Mouse (Mus musculus) midbrain, embryonic 16.5 days (tissue): ENCODE measurements around the gene Rpap3. TPM values are rescaled to one million over a fixed set of nuclear protein-coding genes. Genes with fewer than 3 reads are reported as not detected.
A peak's percentile ranks its signal among the peaks of the same experiment; 100 is the strongest.

Experiments used
- ATAC-seq: fragments of 200-750 bp; cut with Nextera tagmentation; 2 replicates; pipeline ENCODE4 v1.8.0; 2017; ENCODE audit warnings: moderate TSS enrichment
- H3K27ac ChIP-seq: fragments of 300-500 bp; sonication (generic); 2 replicates; pipeline ENCODE4 v1.5.1; 2014; ENCODE audit warnings: mild to moderate bottlenecking, low read length, mixed read lengths
- H3K27me3 ChIP-seq: fragments of 300-500 bp; sonication (generic); 2 replicates; pipeline ENCODE4 v1.6.1; 2014; ENCODE audit warnings: low read depth, low read length, mixed read lengths; ENCODE audit not compliant: control insufficient read depth, insufficient read depth
- H3K36me3 ChIP-seq: fragments of 300-500 bp; sonication (generic); 2 replicates; pipeline ENCODE4 v1.6.1; 2014; ENCODE audit warnings: mild to moderate bottlenecking, low read length, moderate library complexity, mixed read lengths; ENCODE audit not compliant: control insufficient read depth, insufficient read depth
- H3K4me1 ChIP-seq: fragments of 300-500 bp; sonication (generic); 2 replicates; pipeline ENCODE4 v1.6.1; 2014; ENCODE audit warnings: mild to moderate bottlenecking, low read length, mixed read lengths; ENCODE audit not compliant: control insufficient read depth, insufficient read depth
- H3K4me2 ChIP-seq: fragments of 300-500 bp; sonication (generic); 2 replicates; pipeline ENCODE4 v1.6.1; 2014; ENCODE audit warnings: mild to moderate bottlenecking, low read length, mixed read lengths
- H3K4me3 ChIP-seq: fragments of 300-500 bp; sonication (generic); 2 replicates; pipeline ENCODE4 v1.5.1; 2014; ENCODE audit warnings: low read depth, mild to moderate bottlenecking, low read length, moderate library complexity, mixed read lengths
- H3K9ac ChIP-seq: fragments of 300-500 bp; sonication (generic); 2 replicates; pipeline ENCODE4 v1.6.1; 2014; ENCODE audit warnings: low read depth, low read length, mixed read lengths
- H3K9me3 ChIP-seq: fragments of 300-500 bp; sonication (generic); replicated peaks from 2 replicates; pipeline ENCODE4 v1.6.1; 2014; ENCODE audit warnings: mild to moderate bottlenecking, low read length, mixed read lengths; ENCODE audit not compliant: control insufficient read depth, poor library complexity, severe bottlenecking
- WGBS: fragments of 180-500 bp; shearing (Covaris S2); extraction: QIAGEN DNeasy Blood & Tissue Kit; methylation state at CpG from one replicate; pipeline ENCODE4 v1.1.7; 2014; 5-methylcytosine and 5-hydroxymethylcytosine counted together
- polyA plus RNA-seq: library from polyadenylated mRNA; unstranded; fragments of >200 nt; fragmentation: Nextera tagmentation; extraction: Ambion mirVana; gene quantifications from 2 replicates; pipeline ENCODE4 v1.2.1, GENCODE M21; 2015

The Rpap3 gene
- polyA plus RNA-seq, 1 experiment from 2014 or later: 41.9 TPM

- ATAC-seq: no peak
- H3K36me3 ChIP-seq: no peaks in the 10 kb centered on the region
- no peak overlapping the region for H3K4me2 ChIP-seq
- no peaks in the 10 kb centered on the region for H3K4me1 ChIP-seq
- H3K9me3 ChIP-seq: no peaks in the 10 kb centered on the region
- H3K27ac ChIP-seq: no peak overlapping the region
- no peak overlapping the region for H3K9ac ChIP-seq
- no peak overlapping the region for H3K4me3 ChIP-seq
- H3K27me3 ChIP-seq: no peaks in the 10 kb centered on the region; the same call in 1 of the 2 replicates
- WGBS: 89% methylated on average over 12 of the region's 12 CpGs
Measured at GRCm38 (mm10) chr15:97719494-97719893, 13.9 kb upstream of the Rpap3 start.

GRCm38 (mm10) chr15:97718535-97719155 is 13.0 kb upstream of the Rpap3 start:
- 88% methylated on average over 8 of the region's 8 CpGs for WGBS
- no peaks in the 10 kb centered on the region for H3K9me3 ChIP-seq
- H3K4me3 ChIP-seq: no peak overlapping the region
- no peak overlapping the region for H3K9ac ChIP-seq
- no peak overlapping the region for H3K27ac ChIP-seq
- no peak overlapping the region for H3K4me2 ChIP-seq
- H3K36me3 ChIP-seq: no peaks in the 10 kb centered on the region
- no peaks in the 10 kb centered on the region; the same call in 1 of the 2 replicates for H3K27me3 ChIP-seq
- no peaks in the 10 kb centered on the region for H3K4me1 ChIP-seq
- ATAC-seq: no peak

GRCm38 (mm10) chr15:97717861-97718534 is 12.4 kb upstream of the Rpap3 start:
- 33% methylated on average over 12 of the region's 12 CpGs for WGBS
- H3K4me2 ChIP-seq: no peak overlapping the region
- no peak overlapping the region for H3K27ac ChIP-seq
- H3K4me1 ChIP-seq: no peaks in the 10 kb centered on the region
- no peaks in the 10 kb centered on the region for H3K9me3 ChIP-seq
- H3K36me3 ChIP-seq: no peaks in the 10 kb centered on the region
- no peaks in the 10 kb centered on the region; the same call in 1 of the 2 replicates for H3K27me3 ChIP-seq
- peak; percentile 62; the same call in 1 of the 2 replicates for ATAC-seq
- H3K4me3 ChIP-seq: no peak overlapping the region
- no peak overlapping the region for H3K9ac ChIP-seq

- Histone ChIP-seq H3K9me3 (no peaks in the 10 kb centered on the region), H3K9ac (no peak overlapping the region), H3K36me3 (no peaks in the 10 kb centered on the region), H3K27ac (no peak overlapping the region), H3K27me3 (no peaks in the 10 kb centered on the region; the same call in 1 of the 2 replicates), H3K4me1 (no peaks in the 10 kb centered on the region), H3K4me2 (no peak overlapping the region), H3K4me3 (no peak overlapping the region)
- WGBS: 93% methylated on average over 11 of the region's 11 CpGs
- ATAC-seq: no peak
Measured at GRCm38 (mm10) chr15:97716782-97717181, 11.2 kb upstream of the Rpap3 start.

GRCm38 (mm10) chr15:97715734-97716133 is 10.1 kb upstream of the Rpap3 start:
- Histone ChIP-seq H3K9me3 (no peaks in the 10 kb centered on the region), H3K36me3 (no peaks in the 10 kb centered on the region), H3K4me3 (no peak overlapping the region), H3K4me2 (no peak overlapping the region), H3K9ac (no peak overlapping the region), H3K27me3 (no peaks in the 10 kb centered on the region; the same call in 1 of the 2 replicates), H3K4me1 (no peaks in the 10 kb centered on the region), H3K27ac (no peak overlapping the region)
- ATAC-seq: no peak
- 87% methylated on average over 1 of the region's 1 CpGs for WGBS

- 94% methylated on average over 8 of the region's 8 CpGs for WGBS
- H3K4me1 ChIP-seq: no peaks in the 10 kb centered on the region
- H3K27ac ChIP-seq: no peak overlapping the region
- H3K27me3 ChIP-seq: no peaks in the 10 kb centered on the region; the same call in 1 of the 2 replicates
- no peak for ATAC-seq
- no peak overlapping the region for H3K9ac ChIP-seq
- H3K4me2 ChIP-seq: no peak overlapping the region
- H3K4me3 ChIP-seq: no peak overlapping the region
- no peaks in the 10 kb centered on the region for H3K9me3 ChIP-seq
- H3K36me3 ChIP-seq: no peaks in the 10 kb centered on the region
Measured at GRCm38 (mm10) chr15:97715083-97715482, 9.5 kb upstream of the Rpap3 start.

- Histone ChIP-seq H3K9ac (no peak overlapping the region), H3K4me2 (no peak overlapping the region)
- WGBS: 71% methylated on average over 6 of the region's 6 CpGs
Measured at GRCm38 (mm10) chr15:97712546-97712945, 6.9 kb upstream of the Rpap3 start.

GRCm38 (mm10) chr15:97710906-97711305 is 5.3 kb upstream of the Rpap3 start:
- ATAC-seq: no peak
- Histone ChIP-seq H3K36me3 (no peaks in the 10 kb centered on the region), H3K4me3 (no peak overlapping the region), H3K9me3 (no peaks in the 10 kb centered on the region), H3K4me1 (peaks cover 5% of the 10 kb centered on the region), H3K4me2 (no peak overlapping the region), H3K27me3 (no peaks in the 10 kb centered on the region), H3K9ac (no peak overlapping the region), H3K27ac (no peak overlapping the region)
- 72% methylated on average over 6 of the region's 6 CpGs for WGBS

More at GRCm38 (mm10) chr15:97712546-97712945, 6.9 kb upstream of the Rpap3 start:
- Histone ChIP-seq H3K36me3 (no peaks in the 10 kb centered on the region), H3K27ac (no peak overlapping the region), H3K4me3 (no peak overlapping the region), H3K27me3 (no peaks in the 10 kb centered on the region), H3K4me1 (no peaks in the 10 kb centered on the region), H3K9me3 (no peaks in the 10 kb centered on the region)
- no peak for ATAC-seq

GRCm38 (mm10) chr15:97696616-97697015 is 9.0 kb downstream of the Rpap3 start:
- Histone ChIP-seq H3K27ac (no peak overlapping the region), H3K4me2 (no peak overlapping the region), H3K4me1 (no peaks in the 10 kb centered on the region), H3K9ac (no peak overlapping the region), H3K9me3 (no peaks in the 10 kb centered on the region), H3K4me3 (no peak overlapping the region), H3K27me3 (no peaks in the 10 kb centered on the region), H3K36me3 (peaks cover 44% of the 10 kb centered on the region)
- ATAC-seq: no peak
- 87% methylated on average over 10 of the region's 10 CpGs for whole genome bisulfite sequencing
